Mouse (Mus musculus): ENCODE data around the gene Vdac1. TPM values are rescaled to one million over a fixed set of nuclear protein-coding genes. Genes with fewer than 3 reads are reported as not detected.

The Vdac1 gene
- polyA plus RNA-seq, 1 experiment from 2014 or later, result 221 TPM

DNA sequence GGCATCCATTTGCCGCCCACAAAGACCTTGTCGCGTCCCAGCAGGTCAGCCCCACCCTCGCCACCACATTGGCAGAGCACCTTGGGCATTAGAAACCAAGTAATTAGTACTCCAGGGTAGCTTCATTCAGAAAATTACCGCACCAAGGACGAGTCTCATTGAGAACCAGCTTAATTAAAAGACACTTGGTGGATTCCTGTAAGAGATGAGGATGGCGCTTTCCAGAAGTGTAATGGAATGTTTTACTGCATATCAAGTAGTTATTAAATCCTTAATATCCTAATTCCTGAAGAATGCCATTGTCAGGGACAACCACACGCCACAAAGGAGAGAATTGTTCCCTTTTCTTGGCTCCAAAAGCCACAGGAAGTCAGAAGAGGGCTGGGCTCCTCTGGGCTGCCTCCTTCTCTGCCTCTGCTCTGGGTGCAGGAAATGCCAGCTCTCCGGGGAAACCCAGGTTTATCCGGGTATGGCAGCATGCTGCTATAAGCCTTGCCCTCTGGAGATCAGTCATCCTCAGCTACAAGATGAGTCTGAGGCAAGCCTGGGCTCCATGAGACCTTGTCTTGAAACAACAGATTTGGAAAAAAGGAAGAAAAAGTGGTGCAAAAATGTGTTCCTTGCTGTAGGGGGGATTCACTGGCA lies 22.9 kb upstream of the Vdac1 start:
- Histone ChIP-seq H3K9me3 (replicated peaks) (no peaks in the 10 kb centered on the region), H3K27ac (replicated peaks) (no peak overlapping the region), H3K36me3 (no peaks in the 10 kb centered on the region), H3K27me3 (ENCODE audit: low read depth, poor library complexity, severe bottlenecking) (no peaks in the 10 kb centered on the region), H3K4me1 (peaks cover 20% of the 10 kb centered on the region), H3K4me3 (no peak overlapping the region)
- WGBS, result 75% methylated on average over 10 of the region's 10 CpGs
- DNase-seq (ENCODE audit: low spot score), result no peak

DNA sequence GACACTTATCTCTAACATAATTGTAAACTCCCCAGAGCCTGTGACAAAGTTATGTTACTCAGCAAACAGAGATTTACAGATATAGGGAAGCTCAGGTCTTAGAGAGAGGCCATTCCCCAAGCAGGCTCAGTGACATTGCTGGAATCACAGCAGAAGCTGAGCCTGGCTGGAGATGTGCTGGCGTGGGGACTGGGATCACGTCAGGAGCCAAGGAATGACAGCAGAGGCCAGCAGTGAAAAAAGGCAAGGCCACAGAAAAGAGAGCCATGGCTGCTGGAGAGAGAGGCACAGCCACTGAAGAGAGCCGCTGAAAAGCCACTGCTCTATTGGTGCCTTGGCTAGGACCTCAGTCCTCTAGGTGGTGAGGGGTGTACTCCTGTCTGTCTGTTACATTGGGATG lies 22.3 kb upstream of the Vdac1 start:
- H3K27me3 ChIP-seq (ENCODE audit: low read depth, poor library complexity, severe bottlenecking), result no peaks in the 10 kb centered on the region

DNA sequence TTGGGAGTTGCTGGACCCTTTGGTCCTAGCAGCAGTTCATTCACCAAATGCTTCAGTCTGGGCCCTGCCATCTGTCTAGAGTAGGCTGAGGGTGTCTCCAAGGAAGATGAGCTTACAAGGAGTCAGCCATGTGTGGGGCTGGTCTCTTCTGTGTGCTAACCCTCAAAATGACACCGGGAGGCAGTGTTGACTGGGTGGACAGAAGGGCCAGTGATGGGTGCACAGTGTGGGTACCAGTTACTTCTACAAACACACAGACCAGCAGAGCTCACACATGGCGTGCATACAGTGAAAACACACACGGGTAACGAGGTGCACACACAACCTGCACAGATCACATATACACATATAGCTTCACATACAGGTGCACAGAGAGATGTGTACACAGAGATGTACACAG lies 21.6 kb upstream of the Vdac1 start:
- no peaks in the 10 kb centered on the region for H3K27me3 ChIP-seq (ENCODE audit: low read depth, poor library complexity, severe bottlenecking)
- no peak for DNase-seq (ENCODE audit: low spot score)
- WGBS, result 90% methylated on average over 4 of the region's 4 CpGs
- no peak overlapping the region for H3K4me3 ChIP-seq
- H3K9me3 ChIP-seq (replicated peaks), result no peaks in the 10 kb centered on the region
- no peak overlapping the region for H3K27ac ChIP-seq (replicated peaks)
- H3K36me3 ChIP-seq, result no peaks in the 10 kb centered on the region
- peaks cover 18% of the 10 kb centered on the region for H3K4me1 ChIP-seq

More for the DNA sequence above, 22.3 kb upstream of the Vdac1 start:
- WGBS, result 68% methylated on average over 3 of the region's 3 CpGs
- DNase-seq (ENCODE audit: low spot score), result no peak
- H3K9me3 ChIP-seq (replicated peaks), result no peaks in the 10 kb centered on the region
- H3K4me1 ChIP-seq, result peaks cover 18% of the 10 kb centered on the region
- no peaks in the 10 kb centered on the region for H3K36me3 ChIP-seq
- H3K4me3 ChIP-seq, result no peak overlapping the region
- no peak overlapping the region for H3K27ac ChIP-seq (replicated peaks)

DNA sequence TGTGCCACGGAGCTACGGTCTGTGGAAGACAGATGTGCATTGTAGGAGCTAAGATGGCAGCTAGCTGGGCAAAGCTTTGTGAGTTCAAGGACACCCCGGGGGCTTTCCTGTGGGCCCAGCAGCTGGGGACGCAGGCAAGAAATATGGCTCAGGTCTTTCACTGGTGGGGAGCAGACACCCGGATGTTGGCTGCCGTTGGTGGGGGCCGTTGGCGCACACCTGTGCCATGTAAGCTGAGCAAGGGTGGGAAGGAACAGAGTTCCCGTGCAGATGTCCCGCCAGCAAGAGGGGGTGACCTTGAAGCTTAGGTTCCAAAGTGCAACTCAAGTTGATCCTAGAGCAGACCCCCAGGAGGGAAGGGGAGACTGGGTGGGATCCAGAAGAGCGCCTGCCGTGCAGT lies 21.1 kb upstream of the Vdac1 start:
- DNase-seq (ENCODE audit: low spot score), result no peak
- Histone ChIP-seq H3K4me1 (peaks cover 18% of the 10 kb centered on the region), H3K27ac (replicated peaks) (no peak overlapping the region), H3K27me3 (ENCODE audit: low read depth, poor library complexity, severe bottlenecking) (no peaks in the 10 kb centered on the region), H3K36me3 (no peaks in the 10 kb centered on the region), H3K4me3 (no peak overlapping the region), H3K9me3 (replicated peaks) (no peaks in the 10 kb centered on the region)
- WGBS, result 97% methylated on average over 12 of the region's 12 CpGs

DNA sequence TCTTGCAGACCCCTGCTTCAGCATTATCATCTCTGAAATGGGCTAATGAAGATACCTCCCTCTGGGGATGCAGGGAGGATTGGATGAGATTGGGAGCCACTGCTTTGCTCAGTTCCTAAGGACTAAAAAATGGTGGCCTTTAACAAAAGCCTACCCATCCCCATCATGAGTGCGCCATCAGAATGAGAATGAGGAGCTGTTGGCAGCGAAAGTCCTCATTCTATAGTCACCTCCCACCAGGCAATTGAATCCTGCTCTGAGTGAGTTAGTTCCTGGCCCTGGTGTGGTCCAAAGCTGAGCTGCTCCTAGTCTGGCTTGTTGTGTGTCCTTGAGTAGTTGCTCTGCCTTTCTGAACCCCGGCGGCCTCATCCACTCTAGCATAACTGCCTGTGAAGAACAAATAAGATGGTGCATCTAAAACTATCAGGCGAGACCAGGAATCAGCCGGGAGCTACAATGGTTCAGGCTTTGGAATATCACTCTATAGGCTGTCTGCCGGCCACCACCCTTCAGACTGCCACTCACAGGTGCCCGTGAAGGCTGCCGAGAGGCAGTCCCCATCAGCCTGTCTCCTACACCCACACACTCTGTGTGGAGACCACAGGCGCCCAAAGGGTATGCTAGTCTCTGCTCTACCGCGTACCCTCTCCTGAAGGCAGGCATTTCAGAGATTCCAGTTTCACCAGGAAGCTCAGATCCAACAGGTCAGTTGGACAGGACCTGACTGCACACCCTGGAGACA lies 20.4 kb upstream of the Vdac1 start:
- Histone ChIP-seq H3K4me3 (no peak overlapping the region), H3K9me3 (replicated peaks) (no peaks in the 10 kb centered on the region), H3K36me3 (no peaks in the 10 kb centered on the region), H3K27me3 (ENCODE audit: low read depth, poor library complexity, severe bottlenecking) (no peaks in the 10 kb centered on the region), H3K27ac (replicated peaks) (no peak overlapping the region), H3K4me1 (peaks cover 20% of the 10 kb centered on the region)
- DNase-seq (ENCODE audit: low spot score), result no peak
- WGBS, result 90% methylated on average over 12 of the region's 12 CpGs

DNA sequence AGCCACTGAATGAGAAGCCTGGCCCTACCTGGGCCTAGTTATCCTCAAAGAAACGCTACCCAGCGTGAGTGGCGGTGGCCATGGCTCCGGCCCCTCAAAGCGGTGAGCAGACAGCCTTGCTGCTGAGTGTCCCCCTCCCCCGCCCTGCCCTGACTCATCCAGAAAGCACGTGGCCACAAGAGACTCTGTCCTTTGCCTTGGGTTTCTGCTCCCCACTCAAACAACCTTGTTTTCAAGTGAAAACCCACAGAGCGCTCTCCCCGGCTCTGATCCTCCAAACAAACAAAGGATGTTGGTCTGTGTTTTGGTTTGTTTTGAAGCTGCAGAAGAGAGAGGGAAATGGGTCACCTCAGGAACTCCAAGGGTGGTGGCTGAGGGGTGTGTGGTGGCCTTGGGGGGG lies 19.7 kb upstream of the Vdac1 start:
- no peaks in the 10 kb centered on the region for H3K36me3 ChIP-seq
- H3K27ac ChIP-seq (replicated peaks), result 0 out of 2 replicates have a peak overlapping the region, but pooled peaks have one; percentile 52
- H3K9me3 ChIP-seq (replicated peaks), result no peaks in the 10 kb centered on the region
- no peaks in the 10 kb centered on the region for H3K27me3 ChIP-seq (ENCODE audit: low read depth, poor library complexity, severe bottlenecking)
- H3K4me3 ChIP-seq, result no peak overlapping the region
- peaks cover 24% of the 10 kb centered on the region for H3K4me1 ChIP-seq
- 46% methylated on average over 9 of the region's 9 CpGs for WGBS
- no peak for DNase-seq (ENCODE audit: low spot score)

DNA sequence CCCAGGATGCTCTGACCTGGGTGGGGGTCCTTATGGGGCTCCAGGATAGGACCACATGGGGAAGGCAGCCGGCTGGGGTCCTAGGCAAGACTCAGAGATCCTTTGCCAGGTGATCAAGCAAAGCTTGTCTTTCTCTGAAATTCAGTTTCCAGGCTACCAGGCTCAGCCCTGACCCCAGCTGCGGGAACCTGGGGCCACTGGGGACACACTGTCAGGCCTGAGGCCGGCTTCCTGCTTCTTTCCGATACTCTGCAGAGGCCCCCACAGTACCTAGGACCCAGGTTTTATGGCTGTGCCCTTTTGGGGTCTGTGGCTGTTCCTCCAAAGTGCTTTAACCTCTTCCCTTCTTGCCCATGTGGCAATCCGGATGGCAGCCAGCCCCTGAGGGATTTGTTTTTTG lies 19.2 kb upstream of the Vdac1 start:
- H3K27me3 ChIP-seq (ENCODE audit: low read depth, poor library complexity, severe bottlenecking), result no peaks in the 10 kb centered on the region
- no peak overlapping the region for H3K4me3 ChIP-seq
- H3K36me3 ChIP-seq, result no peaks in the 10 kb centered on the region
- H3K27ac ChIP-seq (replicated peaks), result 0 out of 2 replicates have a peak overlapping the region, but pooled peaks have one; percentile 52
- no peaks in the 10 kb centered on the region for H3K9me3 ChIP-seq (replicated peaks)
- WGBS, result 72% methylated on average over 5 of the region's 5 CpGs
- H3K4me1 ChIP-seq, result peaks cover 29% of the 10 kb centered on the region
- no peak for DNase-seq (ENCODE audit: low spot score)

DNA sequence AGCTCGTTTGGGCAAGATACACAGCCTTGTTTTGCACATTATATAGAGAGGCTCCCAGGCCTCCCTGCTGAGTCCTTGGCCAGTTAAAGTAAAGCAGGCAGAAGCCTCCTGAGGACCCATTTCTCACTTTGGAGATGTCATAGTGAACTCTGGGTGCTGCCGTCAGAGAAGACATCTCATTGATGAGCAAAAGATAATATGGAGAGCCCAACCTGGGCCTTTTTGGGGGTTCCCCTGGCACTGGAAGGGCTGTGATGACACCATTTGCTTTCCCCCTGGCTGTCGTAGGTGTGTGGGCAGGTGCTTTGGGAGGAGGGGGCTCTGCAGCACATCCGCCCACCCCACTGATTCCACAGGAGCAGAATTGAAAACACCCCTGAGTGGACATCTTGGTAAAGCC lies 18.4 kb upstream of the Vdac1 start:
- no peak for DNase-seq (ENCODE audit: low spot score)

DNA sequence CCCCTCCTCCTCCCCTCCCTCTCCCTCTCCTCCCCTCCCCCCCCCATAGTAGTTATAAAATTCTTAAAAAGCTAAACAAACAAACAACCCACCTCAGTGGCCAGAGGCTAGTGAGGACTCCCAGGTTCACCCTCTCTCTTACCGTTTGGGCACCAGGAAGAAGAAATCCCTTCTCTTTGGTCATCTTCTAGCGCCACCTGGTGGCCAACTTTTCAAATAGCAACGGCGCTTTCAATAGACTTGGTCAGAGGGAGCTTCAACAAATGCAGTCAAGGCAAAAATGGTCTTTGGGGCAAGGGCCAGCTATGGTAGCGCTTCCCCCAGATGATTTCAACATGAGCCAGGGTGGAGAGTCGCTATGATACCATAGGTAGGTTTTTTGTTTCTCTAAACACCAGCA lies 17.5 kb upstream of the Vdac1 start:
- 4% methylated on average over 6 of the region's 6 CpGs for WGBS
- no peaks in the 10 kb centered on the region for H3K36me3 ChIP-seq

More for the DNA sequence above, 18.4 kb upstream of the Vdac1 start:
- Histone ChIP-seq H3K9me3 (replicated peaks) (no peaks in the 10 kb centered on the region), H3K4me3 (no peak overlapping the region), H3K4me1 (peaks cover 33% of the 10 kb centered on the region), H3K27me3 (ENCODE audit: low read depth, poor library complexity, severe bottlenecking) (no peaks in the 10 kb centered on the region), H3K27ac (replicated peaks) (no peak overlapping the region), H3K36me3 (no peaks in the 10 kb centered on the region)
- 84% methylated on average over 4 of the region's 4 CpGs for WGBS

DNA sequence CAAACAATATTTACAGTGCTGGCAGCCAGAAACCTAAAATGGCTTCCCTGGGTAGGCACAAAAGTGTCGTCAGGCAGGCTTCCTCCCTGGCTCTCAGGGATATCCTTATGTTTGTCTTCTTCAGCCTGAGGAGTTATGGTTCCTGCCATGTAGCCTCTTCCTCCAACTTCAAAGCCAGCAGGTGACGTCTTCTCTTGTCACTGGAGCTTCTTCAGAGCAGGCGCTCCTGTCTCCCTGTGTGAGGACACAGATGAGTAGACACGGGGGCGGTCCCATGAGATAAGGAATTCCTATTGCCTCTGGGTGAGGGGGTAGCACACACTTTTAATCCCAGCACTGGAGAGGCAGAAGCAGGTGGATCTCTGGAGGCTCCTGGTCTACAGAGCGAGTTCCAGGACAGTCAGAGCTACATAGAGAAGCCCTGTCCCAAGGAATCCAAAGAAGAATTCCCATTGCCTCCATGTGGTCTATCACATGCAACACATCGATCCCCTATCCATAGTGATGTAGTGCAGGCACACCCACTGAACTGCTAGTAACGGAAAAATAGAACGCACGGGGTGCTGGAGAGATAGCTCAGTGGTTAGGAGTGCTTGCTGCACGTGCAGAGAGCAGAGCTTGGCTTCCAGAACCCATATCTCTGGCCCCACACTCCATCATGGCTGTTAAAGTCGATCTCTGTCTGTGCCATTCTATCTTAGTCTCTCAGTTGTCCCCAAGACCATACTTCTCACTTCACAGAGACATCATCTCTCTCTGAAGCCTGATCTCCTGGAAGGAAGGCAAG lies 15.5 kb upstream of the Vdac1 start:
- Histone ChIP-seq H3K27ac (replicated peaks) (no peak overlapping the region), H3K4me1 (peaks cover 27% of the 10 kb centered on the region), H3K4me3 (no peak overlapping the region), H3K36me3 (no peaks in the 10 kb centered on the region), H3K9me3 (replicated peaks) (no peaks in the 10 kb centered on the region), H3K27me3 (ENCODE audit: low read depth, poor library complexity, severe bottlenecking) (no peaks in the 10 kb centered on the region)
- WGBS, result 82% methylated on average over 12 of the region's 12 CpGs
- DNase-seq (ENCODE audit: low spot score), result no peak

More for the DNA sequence above, 17.5 kb upstream of the Vdac1 start:
- Histone ChIP-seq H3K9me3 (replicated peaks) (no peaks in the 10 kb centered on the region), H3K4me3 (no peak overlapping the region), H3K27ac (replicated peaks) (no peak overlapping the region), H3K4me1 (peaks cover 27% of the 10 kb centered on the region), H3K27me3 (ENCODE audit: low read depth, poor library complexity, severe bottlenecking) (no peaks in the 10 kb centered on the region)
- peak; percentile 78 for DNase-seq (ENCODE audit: low spot score)

DNA sequence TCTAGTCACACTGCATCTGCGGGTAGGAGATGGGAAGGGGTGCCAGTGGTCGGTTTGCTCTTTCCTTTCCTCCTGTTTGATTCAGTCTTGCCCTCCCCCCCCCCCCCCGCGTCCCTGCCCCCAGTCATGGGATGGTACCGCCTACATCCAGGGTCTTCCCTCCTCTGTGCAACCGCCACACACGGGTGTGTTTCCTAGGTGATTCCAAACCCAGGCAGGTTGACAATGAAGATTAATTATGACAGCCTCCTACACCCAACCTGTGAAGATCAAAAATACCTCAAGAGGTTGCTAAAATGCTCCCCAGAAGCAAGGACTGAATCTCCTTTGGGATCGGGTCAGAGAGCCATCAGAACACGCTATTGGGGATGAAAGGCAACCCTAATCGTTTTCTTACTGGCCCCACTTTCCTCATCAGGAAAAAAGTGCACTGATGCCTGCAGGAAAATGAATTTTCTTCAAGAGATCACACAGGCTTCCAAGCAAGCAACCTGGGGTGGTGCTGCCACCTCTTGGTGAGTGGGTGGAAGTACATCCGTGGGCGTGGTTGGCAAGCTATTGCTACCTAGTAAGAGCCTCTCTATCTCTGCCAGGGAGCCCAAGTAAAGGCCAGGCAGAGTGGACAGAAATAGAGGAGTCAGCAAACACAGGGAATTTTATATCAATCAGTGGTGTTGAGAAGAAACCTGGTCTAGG lies 14.6 kb upstream of the Vdac1 start:
- no peak overlapping the region for H3K27ac ChIP-seq (replicated peaks)
- WGBS, result 18% methylated on average over 11 of the region's 12 CpGs

DNA sequence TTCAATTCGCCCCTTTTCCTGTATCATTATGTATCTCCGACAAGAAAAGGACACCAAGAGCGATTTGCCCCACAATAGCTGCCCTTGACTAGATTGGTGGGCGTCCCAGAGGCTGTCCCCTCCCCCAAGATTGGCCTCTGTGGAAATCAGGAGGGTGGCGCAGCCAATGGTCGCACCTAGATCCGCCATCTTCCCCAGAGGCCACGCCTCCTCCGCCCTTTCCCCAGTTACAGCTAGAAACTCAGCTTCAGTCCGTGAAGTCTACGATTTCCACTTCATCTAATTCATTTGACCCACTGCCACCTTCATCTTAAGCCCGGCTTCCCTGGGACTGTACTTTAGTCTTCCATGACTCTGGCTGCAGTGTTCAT lies 14.0 kb upstream of the Vdac1 start:
- H3K27ac ChIP-seq (replicated peaks), result peak overlapping the region; percentile 28; the same call in 1 of the 2 replicates
- H3K27me3 ChIP-seq (ENCODE audit: low read depth, poor library complexity, severe bottlenecking), result no peaks in the 10 kb centered on the region
- DNase-seq (ENCODE audit: low spot score), result peak; percentile 55
- peak overlapping the region; percentile 43 for H3K4me3 ChIP-seq
- no peaks in the 10 kb centered on the region for H3K36me3 ChIP-seq
- H3K9me3 ChIP-seq (replicated peaks), result no peaks in the 10 kb centered on the region
- peaks cover 29% of the 10 kb centered on the region for H3K4me1 ChIP-seq
- WGBS, result 5% methylated on average over 12 of the region's 12 CpGs

More for the DNA sequence above, 14.6 kb upstream of the Vdac1 start:
- H3K27me3 ChIP-seq (ENCODE audit: low read depth, poor library complexity, severe bottlenecking), result no peaks in the 10 kb centered on the region
- peak overlapping the region; percentile 43 for H3K4me3 ChIP-seq
- peaks cover 28% of the 10 kb centered on the region for H3K4me1 ChIP-seq
- no peaks in the 10 kb centered on the region for H3K36me3 ChIP-seq
- H3K9me3 ChIP-seq (replicated peaks), result no peaks in the 10 kb centered on the region
- peak; percentile 87 for DNase-seq (ENCODE audit: low spot score)
